Mouse (Mus musculus): ENCODE measurements at regions not wholly inside any gene's neighbourhood (a gene's known extent, or its start where the extent isn't known, plus 50 kb on each side); places are given as distances from the start of the nearest gene placed in this dataset.

DNA sequence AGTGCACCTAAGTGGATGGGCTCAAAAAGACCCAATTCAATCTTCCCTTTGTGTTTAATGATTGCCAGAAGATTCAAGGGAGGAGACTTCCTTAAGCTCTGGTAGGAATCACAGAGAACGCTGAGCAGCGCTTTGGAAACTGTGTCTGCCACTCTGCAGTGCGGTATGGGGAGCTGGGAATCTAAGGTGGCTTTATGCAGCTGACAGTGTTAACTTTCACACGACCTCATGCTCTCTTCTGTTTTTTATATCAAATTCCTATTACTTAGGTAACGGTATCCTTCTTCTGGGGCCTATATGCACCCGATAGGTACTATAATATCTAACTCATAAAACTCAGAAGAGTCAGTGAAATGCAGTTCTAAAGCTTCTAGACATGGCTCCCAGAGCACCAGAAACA, 163.5 kb upstream of the Rnaseh2b start:
- no peak for DNase-seq (ENCODE audit: low spot score)
- Histone ChIP-seq H3K4me1 (replicated peaks; ENCODE audit: control insufficient read depth, insufficient read depth) (no peaks in the 10 kb centered on the region), H3K9ac (ENCODE audit: low read length) (no peak overlapping the region), H3K4me3 (ENCODE audit: low read depth, low read length) (no peak overlapping the region), H3K4me2 (replicated peaks; ENCODE audit: low read depth) (no peak overlapping the region), H3K9me3 (ENCODE audit: control insufficient read depth, low read length) (no peaks in the 10 kb centered on the region), H3K27me3 (ENCODE audit: control insufficient read depth, insufficient read depth, low read length) (no peaks in the 10 kb centered on the region), H3K27ac (replicated peaks) (no peak overlapping the region), H3K36me3 (ENCODE audit: control insufficient read depth, insufficient read depth, low read length) (no peaks in the 10 kb centered on the region)
- no peak for ATAC-seq (ENCODE audit: low FRiP score, low TSS enrichment)
- TF ChIP-seq CTCF (IDR thresholded peaks at IDR 0.05; ENCODE audit: low read depth) (no peak), EP300 (optimal IDR thresholded peaks at IDR 0.05) (no peak)
- 85% methylated on average over 6 of the region's 6 CpGs for WGBS

DNA sequence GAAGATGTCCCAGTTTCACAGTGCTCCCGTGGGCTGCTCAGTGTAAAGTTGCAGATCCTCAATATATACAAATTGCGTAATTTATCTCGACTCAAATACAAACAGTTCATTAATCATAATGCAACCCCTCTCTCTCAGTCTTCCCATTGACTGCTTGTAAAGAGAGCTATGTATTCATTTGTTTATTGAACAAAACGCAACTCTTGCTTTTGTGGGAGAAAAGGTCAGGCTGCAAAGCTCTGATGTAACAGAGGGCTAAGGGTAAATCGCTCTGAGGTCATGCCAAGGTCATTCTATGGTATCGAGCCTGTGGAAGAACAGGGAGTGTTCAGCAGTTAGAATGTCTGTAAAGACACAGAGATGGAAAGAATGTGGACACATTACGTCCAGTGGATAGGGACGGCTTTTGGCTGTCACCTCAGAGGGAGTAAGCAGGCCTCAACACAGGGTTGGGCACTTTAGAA, 160.0 kb upstream of the Rnaseh2b start:
- Histone ChIP-seq H3K4me1 (replicated peaks; ENCODE audit: control insufficient read depth, insufficient read depth) (no peaks in the 10 kb centered on the region), H3K27ac (replicated peaks) (no peak overlapping the region), H3K36me3 (ENCODE audit: control insufficient read depth, insufficient read depth, low read length) (no peaks in the 10 kb centered on the region), H3K4me2 (replicated peaks; ENCODE audit: low read depth) (no peak overlapping the region), H3K4me3 (ENCODE audit: low read depth, low read length) (no peak overlapping the region), H3K9ac (ENCODE audit: low read length) (no peak overlapping the region), H3K9me3 (ENCODE audit: control insufficient read depth, low read length) (no peaks in the 10 kb centered on the region), H3K27me3 (ENCODE audit: control insufficient read depth, insufficient read depth, low read length) (no peaks in the 10 kb centered on the region)
- WGBS: 26% methylated on average over 8 of the region's 8 CpGs
- TF ChIP-seq EP300 (optimal IDR thresholded peaks at IDR 0.05) (no peak), CTCF (IDR thresholded peaks at IDR 0.05; ENCODE audit: low read depth) (no peak)
- DNase-seq (ENCODE audit: low spot score) (no peak), ATAC-seq (ENCODE audit: low FRiP score, low TSS enrichment) (no peak)

DNA sequence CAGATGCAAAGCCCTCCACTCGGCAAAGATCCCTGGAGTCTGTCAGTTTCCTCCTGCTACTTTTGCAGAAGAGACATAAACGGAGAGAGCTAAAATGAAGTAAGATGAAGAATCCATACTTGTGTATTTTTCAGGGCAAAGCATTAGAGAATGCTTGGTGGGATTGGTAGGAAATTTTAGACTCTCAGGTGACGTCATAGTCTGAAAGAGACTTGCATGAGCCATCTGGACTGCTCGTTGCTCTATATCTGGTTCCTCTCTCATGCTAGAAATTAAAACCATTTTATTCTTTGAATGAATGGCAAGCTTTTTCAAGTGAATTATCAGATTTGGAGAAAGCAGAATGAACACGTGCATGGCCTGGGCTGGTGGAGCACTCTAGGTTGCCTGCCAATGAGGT, 154.4 kb upstream of the Rnaseh2b start:
- DNase-seq (ENCODE audit: low spot score) (no peak), ATAC-seq (ENCODE audit: low FRiP score, low TSS enrichment) (no peak)
- Histone ChIP-seq H3K27ac (replicated peaks) (no peak overlapping the region), H3K9ac (ENCODE audit: low read length) (no peak overlapping the region), H3K4me3 (ENCODE audit: low read depth, low read length) (no peak overlapping the region), H3K9me3 (ENCODE audit: control insufficient read depth, low read length) (no peaks in the 10 kb centered on the region), H3K27me3 (ENCODE audit: control insufficient read depth, insufficient read depth, low read length) (no peaks in the 10 kb centered on the region), H3K36me3 (ENCODE audit: control insufficient read depth, insufficient read depth, low read length) (no peaks in the 10 kb centered on the region), H3K4me1 (replicated peaks; ENCODE audit: control insufficient read depth, insufficient read depth) (no peaks in the 10 kb centered on the region), H3K4me2 (replicated peaks; ENCODE audit: low read depth) (no peak overlapping the region)
- TF ChIP-seq EP300 (optimal IDR thresholded peaks at IDR 0.05) (no peak), CTCF (IDR thresholded peaks at IDR 0.05; ENCODE audit: low read depth) (no peak)
- 62% methylated on average over 5 of the region's 5 CpGs for whole genome bisulfite sequencing

DNA sequence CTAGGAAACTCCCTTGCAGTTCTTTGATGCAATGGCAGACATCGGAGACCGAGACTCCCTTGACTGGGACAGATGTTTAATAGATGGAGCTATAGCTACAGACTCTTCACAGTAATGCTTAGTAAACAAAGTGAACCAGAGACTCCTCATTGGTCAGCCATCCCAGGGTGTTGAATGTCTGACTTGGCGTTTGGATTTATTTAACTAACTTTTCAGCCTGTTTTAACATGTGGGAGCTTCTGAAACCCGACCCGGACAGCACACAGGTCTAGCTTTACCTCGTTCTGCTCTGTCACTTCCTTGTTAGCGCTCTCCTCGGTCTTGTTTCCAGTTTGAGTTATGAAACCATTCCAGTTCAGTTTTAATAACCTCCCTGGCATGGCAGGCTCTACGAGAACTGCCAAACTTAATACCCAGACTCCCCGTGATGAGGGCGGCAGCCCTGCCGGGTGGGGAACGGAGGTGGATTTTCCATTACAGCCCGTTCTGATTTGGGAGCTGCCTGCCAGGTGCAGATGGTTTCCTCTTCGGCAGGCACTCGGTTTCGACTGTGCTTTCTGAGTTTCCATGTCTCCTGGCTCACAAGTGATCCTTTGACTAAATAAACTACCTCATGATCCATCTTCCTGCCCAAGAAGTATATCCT, 147.9 kb upstream of the Rnaseh2b start:
- DNase-seq (ENCODE audit: low spot score) (no peak), ATAC-seq (ENCODE audit: low FRiP score, low TSS enrichment) (no peak)
- Histone ChIP-seq H3K9ac (ENCODE audit: low read length) (no peak overlapping the region), H3K4me3 (ENCODE audit: low read depth, low read length) (peak overlapping the region; percentile 20; the same call in 1 of the 2 replicates), H3K9me3 (ENCODE audit: control insufficient read depth, low read length) (no peaks in the 10 kb centered on the region), H3K4me2 (replicated peaks; ENCODE audit: low read depth) (peak overlapping the region; percentile 55), H3K27ac (replicated peaks) (no peak overlapping the region), H3K4me1 (replicated peaks; ENCODE audit: control insufficient read depth, insufficient read depth) (no peaks in the 10 kb centered on the region), H3K36me3 (ENCODE audit: control insufficient read depth, insufficient read depth, low read length) (no peaks in the 10 kb centered on the region), H3K27me3 (ENCODE audit: control insufficient read depth, insufficient read depth, low read length) (no peaks in the 10 kb centered on the region)
- WGBS: 29% methylated on average over 17 of the region's 17 CpGs
- TF ChIP-seq EP300 (optimal IDR thresholded peaks at IDR 0.05): no peak
- no peak for TF ChIP-seq CTCF (IDR thresholded peaks at IDR 0.05; ENCODE audit: low read depth)

DNA sequence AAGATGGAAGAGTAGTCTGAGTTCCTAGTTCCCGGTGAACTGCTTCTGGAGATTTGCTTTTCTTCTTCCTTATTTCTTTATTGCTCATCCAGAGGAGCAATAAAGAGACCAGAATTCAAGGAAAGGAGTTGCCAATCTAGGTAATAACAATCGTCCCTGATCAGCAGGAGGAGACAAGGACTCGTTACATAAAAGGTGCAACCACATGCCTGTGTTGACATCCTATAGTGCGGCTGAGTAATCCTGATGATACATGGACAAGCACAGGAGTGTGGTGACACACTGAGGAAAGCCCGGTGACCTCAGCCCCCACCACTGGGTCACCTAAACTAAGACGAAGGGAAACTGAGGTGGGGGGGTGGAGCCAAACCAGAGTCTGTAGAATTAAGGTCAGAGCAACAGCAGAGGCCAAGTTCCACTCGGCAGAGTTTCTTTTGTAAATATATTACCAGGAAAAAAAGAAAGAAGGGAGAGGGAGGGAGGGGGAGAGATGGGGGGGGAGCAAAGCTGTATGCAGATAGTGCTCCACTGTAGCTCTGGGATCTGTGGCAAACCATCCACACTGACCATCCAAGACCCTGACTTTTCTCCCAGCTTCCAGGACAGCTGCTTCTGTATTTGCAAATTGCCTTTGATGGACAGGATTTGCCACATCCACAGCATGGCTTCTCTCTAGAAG, 135.2 kb upstream of the Rnaseh2b start:
- ATAC-seq (ENCODE audit: low FRiP score, low TSS enrichment): no peak
- WGBS: 69% methylated on average over 7 of the region's 7 CpGs

DNA sequence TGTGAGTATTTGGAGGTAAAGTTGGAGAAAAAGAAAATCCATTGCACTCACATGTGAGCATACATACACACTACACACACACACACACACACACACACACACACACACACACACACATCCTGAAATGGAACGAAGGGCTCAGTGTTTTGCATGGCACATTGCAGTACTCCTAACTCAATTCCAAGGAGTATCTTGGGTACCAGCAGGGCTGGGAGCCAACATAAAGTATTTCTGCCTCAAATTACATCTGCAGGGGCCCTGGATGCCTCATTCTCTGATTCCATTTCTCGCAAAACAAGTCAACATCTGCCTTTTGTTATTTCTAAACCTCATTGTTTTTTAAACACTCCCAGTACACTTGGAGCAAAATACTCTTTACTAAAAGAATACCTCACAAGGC, 132.7 kb upstream of the Rnaseh2b start:
- ATAC-seq (ENCODE audit: low FRiP score, low TSS enrichment): no peak
- Histone ChIP-seq H3K9ac (ENCODE audit: low read length) (no peak overlapping the region), H3K27me3 (ENCODE audit: control insufficient read depth, insufficient read depth, low read length) (no peaks in the 10 kb centered on the region), H3K27ac (replicated peaks) (no peak overlapping the region), H3K4me3 (ENCODE audit: low read depth, low read length) (no peak overlapping the region), H3K9me3 (ENCODE audit: control insufficient read depth, low read length) (no peaks in the 10 kb centered on the region), H3K4me2 (replicated peaks; ENCODE audit: low read depth) (no peak overlapping the region), H3K4me1 (replicated peaks; ENCODE audit: control insufficient read depth, insufficient read depth) (no peaks in the 10 kb centered on the region), H3K36me3 (ENCODE audit: control insufficient read depth, insufficient read depth, low read length) (no peaks in the 10 kb centered on the region)
- 69% methylated on average over 2 of the region's 2 CpGs for WGBS
- DNase-seq (ENCODE audit: low spot score): no peak
- no peak for TF ChIP-seq CTCF (IDR thresholded peaks at IDR 0.05; ENCODE audit: low read depth)
- TF ChIP-seq EP300 (optimal IDR thresholded peaks at IDR 0.05): no peak

More for the DNA sequence above, 135.2 kb upstream of the Rnaseh2b start:
- Histone ChIP-seq H3K27me3 (ENCODE audit: control insufficient read depth, insufficient read depth, low read length) (no peaks in the 10 kb centered on the region), H3K4me3 (ENCODE audit: low read depth, low read length) (no peak overlapping the region), H3K4me2 (replicated peaks; ENCODE audit: low read depth) (no peak overlapping the region), H3K4me1 (replicated peaks; ENCODE audit: control insufficient read depth, insufficient read depth) (no peaks in the 10 kb centered on the region), H3K27ac (replicated peaks) (no peak overlapping the region), H3K9ac (ENCODE audit: low read length) (no peak overlapping the region), H3K9me3 (ENCODE audit: control insufficient read depth, low read length) (no peaks in the 10 kb centered on the region), H3K36me3 (ENCODE audit: control insufficient read depth, insufficient read depth, low read length) (no peaks in the 10 kb centered on the region)
- DNase-seq (ENCODE audit: low spot score): no peak
- TF ChIP-seq EP300 (optimal IDR thresholded peaks at IDR 0.05): no peak
- no peak for TF ChIP-seq CTCF (IDR thresholded peaks at IDR 0.05; ENCODE audit: low read depth)

All from stomach, postnatal 0 days (tissue).